Mouse (Mus musculus): Measurements from ENCODE around the gene Elp5. TPM values are rescaled to one million over a fixed set of nuclear protein-coding genes. Genes with fewer than 3 reads are reported as not detected.

Elp5 gene
- polyA plus RNA-seq (2015; fragmentation: Nextera tagmentation; extraction: Ambion mirVana), result 97.8 and 99.6 TPM in 2 replicates

GRCm38 (mm10) chr11:69982225-69982624 lies at the start of gene Elp5:
Elp5 (minus strand) TSS chr11:69982517.
- ATAC-seq (replicated peaks; ENCODE audit: insufficient number of reproducible peaks, insufficient read depth, low FRiP score, low read depth), result no peak
- Histone ChIP-seq H3K4me3 (peak within 1 kb of the TSS; percentile 98), H3K4me1 (replicated peaks) (peaks cover 31% of the 10 kb centered on the region), H3K4me2 (peak within 1 kb of the TSS; percentile 89), H3K36me3 (peaks cover 43% of the 10 kb centered on the region), H3K9ac (peak within 1 kb of the TSS; percentile 100), H3K27me3 (no peaks in the 10 kb centered on the region), H3K27ac (peak within 1 kb of the TSS; percentile 100), H3K9me3 (replicated peaks) (no peaks in the 10 kb centered on the region)
- WGBS, result 44% methylated on average over 8 of the region's 8 CpGs

GRCm38 (mm10) chr11:70031321-70031670 lies 49.0 kb upstream of the Elp5 start:
- H3K9ac ChIP-seq, result no peak overlapping the region
- H3K9me3 ChIP-seq (replicated peaks), result no peaks in the 10 kb centered on the region
- ATAC-seq (replicated peaks; ENCODE audit: insufficient number of reproducible peaks, insufficient read depth, low FRiP score, low read depth), result no peak
- H3K4me3 ChIP-seq, result no peak overlapping the region
- WGBS, result 96% methylated on average over 11 of the region's 11 CpGs
- H3K4me2 ChIP-seq, result no peak overlapping the region
- H3K36me3 ChIP-seq, result peaks cover 15% of the 10 kb centered on the region
- peaks cover 37% of the 10 kb centered on the region for H3K4me1 ChIP-seq (replicated peaks)
- no peaks in the 10 kb centered on the region for H3K27me3 ChIP-seq
- H3K27ac ChIP-seq, result no peak overlapping the region

GRCm38 (mm10) chr11:70030651-70031320 lies 48.5 kb upstream of the Elp5 start:
- 95% methylated on average over 28 of the region's 28 CpGs for WGBS
- Histone ChIP-seq H3K36me3 (peaks cover 15% of the 10 kb centered on the region), H3K9me3 (replicated peaks) (no peaks in the 10 kb centered on the region), H3K4me2 (no peak overlapping the region), H3K27me3 (no peaks in the 10 kb centered on the region), H3K27ac (no peak overlapping the region), H3K4me1 (replicated peaks) (peaks cover 42% of the 10 kb centered on the region), H3K4me3 (no peak overlapping the region), H3K9ac (no peak overlapping the region)
- no peak for ATAC-seq (replicated peaks; ENCODE audit: insufficient number of reproducible peaks, insufficient read depth, low FRiP score, low read depth)

GRCm38 (mm10) chr11:70029829-70030550 lies 47.7 kb upstream of the Elp5 start:
- H3K36me3 ChIP-seq, result peaks cover 15% of the 10 kb centered on the region
- no peak overlapping the region for H3K27ac ChIP-seq
- H3K27me3 ChIP-seq, result no peaks in the 10 kb centered on the region
- no peak overlapping the region for H3K9ac ChIP-seq
- WGBS, result 53% methylated on average over 11 of the region's 11 CpGs
- no peaks in the 10 kb centered on the region for H3K9me3 ChIP-seq (replicated peaks)
- H3K4me2 ChIP-seq, result peak overlapping the region; percentile 57
- H3K4me1 ChIP-seq (replicated peaks), result peaks cover 45% of the 10 kb centered on the region
- peak overlapping the region; percentile 32; the same call in 1 of the 2 replicates for H3K4me3 ChIP-seq
- ATAC-seq (replicated peaks; ENCODE audit: insufficient number of reproducible peaks, insufficient read depth, low FRiP score, low read depth), result no peak

GRCm38 (mm10) chr11:70029130-70029801 lies 46.9 kb upstream of the Elp5 start:
- H3K27ac ChIP-seq, result peak overlapping the region; percentile 62
- WGBS, result 1% methylated on average over 20 of the region's 20 CpGs
- ATAC-seq (replicated peaks; ENCODE audit: insufficient number of reproducible peaks, insufficient read depth, low FRiP score, low read depth), result peak; percentile 74
- no peaks in the 10 kb centered on the region for H3K9me3 ChIP-seq (replicated peaks)
- peaks cover 46% of the 10 kb centered on the region for H3K4me1 ChIP-seq (replicated peaks)
- H3K4me3 ChIP-seq, result peak overlapping the region; percentile 32
- peak overlapping the region; percentile 57 for H3K4me2 ChIP-seq
- H3K9ac ChIP-seq, result no peak overlapping the region
- no peaks in the 10 kb centered on the region for H3K27me3 ChIP-seq
- peaks cover 15% of the 10 kb centered on the region for H3K36me3 ChIP-seq

- H3K27ac ChIP-seq, result peak overlapping the region; percentile 62
- peak overlapping the region; percentile 57 for H3K4me2 ChIP-seq
- no peak overlapping the region for H3K9ac ChIP-seq
- no peaks in the 10 kb centered on the region for H3K9me3 ChIP-seq (replicated peaks)
- no peaks in the 10 kb centered on the region for H3K27me3 ChIP-seq
- ATAC-seq (replicated peaks; ENCODE audit: insufficient number of reproducible peaks, insufficient read depth, low FRiP score, low read depth), result no peak
- peaks cover 51% of the 10 kb centered on the region for H3K4me1 ChIP-seq (replicated peaks)
- peak overlapping the region; percentile 32 for H3K4me3 ChIP-seq
- WGBS, result 23% methylated on average over 12 of the region's 12 CpGs
- peaks cover 15% of the 10 kb centered on the region for H3K36me3 ChIP-seq
These were observed 46.2 kb upstream of the Elp5 start for GRCm38 (mm10) chr11:70028401-70029129.

GRCm38 (mm10) chr11:70027397-70027796 lies 45.1 kb upstream of the Elp5 start:
- Histone ChIP-seq H3K4me1 (replicated peaks) (peaks cover 55% of the 10 kb centered on the region), H3K4me3 (peak overlapping the region; percentile 40), H3K9ac (peak overlapping the region; percentile 17; the same call in 1 of the 2 replicates), H3K4me2 (peak overlapping the region; percentile 54), H3K36me3 (peaks cover 12% of the 10 kb centered on the region), H3K27me3 (no peaks in the 10 kb centered on the region), H3K27ac (peak overlapping the region; percentile 62; the same call in 1 of the 2 replicates), H3K9me3 (replicated peaks) (no peaks in the 10 kb centered on the region)
- ATAC-seq (replicated peaks; ENCODE audit: insufficient number of reproducible peaks, insufficient read depth, low FRiP score, low read depth), result no peak
- 35% methylated on average over 9 of the region's 9 CpGs for WGBS

GRCm38 (mm10) chr11:70026689-70027088 lies 44.4 kb upstream of the Elp5 start:
- H3K9ac ChIP-seq, result no peak overlapping the region
- peak overlapping the region; percentile 62 for H3K27ac ChIP-seq
- H3K9me3 ChIP-seq (replicated peaks), result no peaks in the 10 kb centered on the region
- peaks cover 8% of the 10 kb centered on the region for H3K36me3 ChIP-seq
- H3K4me3 ChIP-seq, result peak overlapping the region; percentile 40
- H3K4me2 ChIP-seq, result peak overlapping the region; percentile 54
- 7% methylated on average over 18 of the region's 19 CpGs for WGBS
- no peaks in the 10 kb centered on the region for H3K27me3 ChIP-seq
- peak; percentile 54 for ATAC-seq (replicated peaks; ENCODE audit: insufficient number of reproducible peaks, insufficient read depth, low FRiP score, low read depth)
- H3K4me1 ChIP-seq (replicated peaks), result peaks cover 55% of the 10 kb centered on the region

- no peak for ATAC-seq (replicated peaks; ENCODE audit: insufficient number of reproducible peaks, insufficient read depth, low FRiP score, low read depth)
- Histone ChIP-seq H3K4me3 (peak overlapping the region; percentile 43), H3K4me2 (peak overlapping the region; percentile 67), H3K9ac (peak overlapping the region; percentile 28; the same call in 1 of the 2 replicates), H3K4me1 (replicated peaks) (peaks cover 70% of the 10 kb centered on the region), H3K36me3 (no peaks in the 10 kb centered on the region), H3K27me3 (no peaks in the 10 kb centered on the region), H3K27ac (no peak overlapping the region), H3K9me3 (replicated peaks) (no peaks in the 10 kb centered on the region)
- 19% methylated on average over 6 of the region's 6 CpGs for WGBS
These were observed 41.8 kb upstream of the Elp5 start for GRCm38 (mm10) chr11:70024151-70024514.

GRCm38 (mm10) chr11:70023481-70024150 lies 41.3 kb upstream of the Elp5 start:
- H3K9me3 ChIP-seq (replicated peaks), result no peaks in the 10 kb centered on the region
- H3K27me3 ChIP-seq, result no peaks in the 10 kb centered on the region
- no peaks in the 10 kb centered on the region for H3K36me3 ChIP-seq
- ATAC-seq (replicated peaks; ENCODE audit: insufficient number of reproducible peaks, insufficient read depth, low FRiP score, low read depth), result no peak
- 5% methylated on average over 29 of the region's 29 CpGs for WGBS
- H3K4me3 ChIP-seq, result peak overlapping the region; percentile 43
- H3K9ac ChIP-seq, result peak overlapping the region; percentile 28; the same call in 1 of the 2 replicates
- peaks cover 69% of the 10 kb centered on the region for H3K4me1 ChIP-seq (replicated peaks)
- H3K27ac ChIP-seq, result no peak overlapping the region
- peak overlapping the region; percentile 67 for H3K4me2 ChIP-seq
